Mouse (Mus musculus) E14TG2a.4 (cell line): Measurements from ENCODE around the gene Sec24c.

Source experiments
- CTCF ChIP-seq: conservative IDR thresholded peaks from 2 replicates; pipeline ENCODE4 v1.5.1; 2014; ENCODE audit warnings: low read length
- NANOG ChIP-seq: IDR thresholded peaks from 2 replicates; pipeline ENCODE4 v1.6.1; 2014; ENCODE audit warnings: borderline replicate concordance, low read length, mixed read lengths

DNA sequence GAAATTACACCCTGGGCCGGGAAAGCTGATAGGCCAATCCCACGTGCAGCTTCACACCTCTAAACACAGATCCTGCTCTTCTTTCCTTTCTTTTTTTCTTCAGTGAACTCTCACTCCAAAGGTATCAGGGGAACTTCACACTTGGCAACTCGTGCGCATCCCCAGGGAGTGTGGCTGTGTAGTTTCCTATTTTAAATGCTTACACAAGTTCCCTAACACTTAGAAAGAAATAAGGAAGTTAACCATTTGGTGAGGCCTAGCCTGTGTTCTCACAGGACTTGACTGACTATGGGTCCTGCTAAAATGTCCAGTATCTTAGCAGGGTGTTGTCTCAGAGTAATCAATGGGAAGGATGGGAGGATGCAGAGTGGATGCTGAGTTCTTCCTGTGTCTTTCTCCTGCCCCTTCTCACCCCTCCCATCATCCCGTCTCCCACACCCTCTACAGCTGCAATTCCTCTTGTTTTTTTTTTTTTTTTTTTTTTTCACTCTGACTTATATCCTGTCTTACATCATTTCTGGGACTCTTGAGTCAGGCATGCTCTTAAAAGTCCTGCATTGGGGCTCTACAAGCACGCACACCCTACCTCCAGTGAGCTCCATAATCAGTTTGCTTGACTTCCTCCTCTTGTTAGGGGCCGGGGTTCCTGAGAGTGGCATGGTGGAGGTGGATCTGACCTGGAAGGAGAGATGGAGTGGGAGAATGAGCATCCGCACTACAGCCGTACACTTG lies 19.3 kb upstream of the Sec24c start:
- TF ChIP-seq CTCF: no peak
- no peak for TF ChIP-seq NANOG
